Mouse (Mus musculus) olfactory bulb, adult 2 months (tissue): ENCODE measurements around the gene Tbc1d9b. TPM values are rescaled to one million over a fixed set of nuclear protein-coding genes. Genes with fewer than 3 reads are reported as not detected.
"Not testable (repeated sequence)": the region's sequence is repeated elsewhere in the genome, so short reads cannot be mapped to it uniquely, and the experiment has no call there.

Experiments used
- H3K27ac ChIP-seq: fragments of 200-500 bp; 2 replicates; pipeline ENCODE4 v1.5.1; 2012; ENCODE audit warnings: low read depth, low read length; ENCODE audit not compliant: insufficient read depth
- H3K4me1 ChIP-seq: fragments of 200-500 bp; 2 replicates; pipeline ENCODE4 v1.6.1; 2012; ENCODE audit warnings: low read length; ENCODE audit not compliant: control insufficient read depth, insufficient read depth
- H3K4me3 ChIP-seq: fragments of 200-500 bp; 2 replicates; pipeline ENCODE4 v1.5.1; 2012; ENCODE audit warnings: mild to moderate bottlenecking, low read depth, low read length, moderate library complexity; ENCODE audit not compliant: insufficient read depth
- CTCF ChIP-seq: fragments of 200-500 bp; IDR thresholded peaks from 2 replicates; pipeline ENCODE4 v1.5.1; 2012; ENCODE audit warnings: low read depth, mild to moderate bottlenecking, low read length, moderate library complexity; ENCODE audit not compliant: insufficient read depth
- POLR2A ChIP-seq: fragments of 200-500 bp; IDR thresholded peaks from 2 replicates; pipeline ENCODE4 v1.6.1; 2012; ENCODE audit warnings: mild to moderate bottlenecking, low read depth, low read length, moderate library complexity; ENCODE audit not compliant: insufficient read depth
- WGBS: fragments of 180-500 bp; shearing (Covaris S2); methylation state at CpG from one replicate; pipeline ENCODE4 v1.1.7; 2018; 5-methylcytosine and 5-hydroxymethylcytosine counted together
- polyA plus RNA-seq: library from polyadenylated mRNA; stranded (reverse); fragments of >200 nt; gene quantifications from 2 replicates; pipeline ENCODE4 v1.2.4, GENCODE M21; 2012; ENCODE audit warnings: low replicate concordance; ENCODE audit not compliant: missing spikeins, insufficient read depth, insufficient read length

Tbc1d9b gene
- polyA plus RNA-seq, 1 experiment: not detected

DNA sequence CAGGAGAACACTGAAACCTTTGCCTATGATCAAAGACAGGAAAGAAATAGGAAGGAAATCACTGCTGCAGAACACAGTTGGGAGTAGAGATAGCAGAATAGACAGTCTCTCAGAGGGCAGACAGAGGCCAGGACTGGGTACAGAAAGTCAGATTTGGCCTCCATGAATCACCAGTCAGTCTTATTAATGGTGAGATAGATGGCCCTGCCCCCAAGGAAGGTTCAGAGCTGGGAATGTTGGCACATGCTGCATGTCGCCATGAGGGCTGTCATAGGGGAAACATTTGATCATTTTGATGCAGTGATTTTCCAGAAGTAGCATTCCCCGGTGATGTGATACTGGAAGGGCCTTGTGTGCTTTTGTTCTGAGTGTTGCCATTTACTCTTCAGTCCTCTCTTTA is 31.5 kb upstream of the Tbc1d9b start:
- TF ChIP-seq CTCF (no peak), POLR2A (no peak)
- H3K27ac ChIP-seq: no peak overlapping the region
- H3K4me3 ChIP-seq: no peak overlapping the region
- WGBS: 77% methylated on average over 2 of the region's 2 CpGs
- 0 out of 2 replicates have a peak, but pooled peaks cover 3% of the 10 kb centered on the region for H3K4me1 ChIP-seq

DNA sequence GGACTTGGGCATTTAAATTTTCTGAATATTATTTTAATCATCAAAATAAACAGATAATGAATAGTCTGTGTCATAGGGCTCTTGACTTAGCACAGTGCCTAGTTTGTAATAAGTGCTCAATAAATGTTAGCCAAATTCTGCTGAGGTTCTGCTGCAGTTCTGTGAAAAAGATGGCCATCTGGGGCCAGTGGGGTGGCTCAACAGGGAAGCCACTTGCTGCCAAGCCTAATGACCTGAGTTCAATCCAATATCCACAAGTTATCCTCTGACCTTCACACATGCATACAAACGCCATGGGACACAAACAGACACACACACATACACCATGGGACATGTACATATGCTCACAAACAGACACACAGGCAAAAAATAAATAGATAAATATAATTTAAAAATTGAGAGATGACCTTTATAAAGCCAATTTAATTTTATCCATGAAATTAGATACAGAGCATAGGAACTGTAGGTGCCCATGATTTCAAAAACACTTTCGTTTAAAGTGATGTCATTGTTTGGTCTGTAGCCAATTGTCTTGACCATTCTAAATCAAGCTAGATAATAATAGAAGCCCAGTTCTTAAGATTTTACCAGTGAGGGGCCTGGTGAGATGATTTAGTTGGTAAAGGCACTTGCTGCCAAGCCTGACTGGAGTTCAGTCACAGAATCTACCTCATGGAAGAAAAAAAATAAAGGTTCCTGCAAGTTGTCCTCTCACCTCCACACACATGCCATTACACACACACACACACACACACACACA is 30.5 kb upstream of the Tbc1d9b start:
- no peak for TF ChIP-seq CTCF
- TF ChIP-seq POLR2A: no peak

DNA sequence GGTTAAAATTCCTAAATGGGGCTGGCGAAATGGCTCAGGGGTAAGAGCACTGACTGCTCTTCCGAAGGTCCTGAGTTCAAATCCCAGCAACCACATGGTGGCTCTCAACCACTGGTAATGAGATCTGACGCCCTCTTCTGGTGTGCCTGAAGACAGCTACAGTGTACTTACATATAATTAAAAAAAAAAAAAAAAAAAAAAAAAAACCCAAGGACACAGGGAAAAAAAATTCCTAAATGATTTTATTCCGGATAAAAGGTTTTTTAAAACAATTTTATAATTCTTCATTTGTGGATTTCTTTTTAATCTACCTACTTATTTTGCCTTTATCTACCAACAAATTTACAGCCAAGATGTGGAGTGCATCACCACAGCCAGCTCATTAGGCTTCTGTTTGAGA is 29.2 kb upstream of the Tbc1d9b start:
- not testable (repeated sequence) for H3K27ac ChIP-seq, H3K4me1 ChIP-seq, H3K4me3 ChIP-seq
- WGBS: 94% methylated on average over 4 of the region's 4 CpGs

More for the DNA sequence above, 30.5 kb upstream of the Tbc1d9b start:
- WGBS: 61% methylated on average over 2 of the region's 2 CpGs
- Histone ChIP-seq H3K27ac (no peak overlapping the region), H3K4me3 (no peak overlapping the region), H3K4me1 (0 out of 2 replicates have a peak, but pooled peaks cover 3% of the 10 kb centered on the region)

DNA sequence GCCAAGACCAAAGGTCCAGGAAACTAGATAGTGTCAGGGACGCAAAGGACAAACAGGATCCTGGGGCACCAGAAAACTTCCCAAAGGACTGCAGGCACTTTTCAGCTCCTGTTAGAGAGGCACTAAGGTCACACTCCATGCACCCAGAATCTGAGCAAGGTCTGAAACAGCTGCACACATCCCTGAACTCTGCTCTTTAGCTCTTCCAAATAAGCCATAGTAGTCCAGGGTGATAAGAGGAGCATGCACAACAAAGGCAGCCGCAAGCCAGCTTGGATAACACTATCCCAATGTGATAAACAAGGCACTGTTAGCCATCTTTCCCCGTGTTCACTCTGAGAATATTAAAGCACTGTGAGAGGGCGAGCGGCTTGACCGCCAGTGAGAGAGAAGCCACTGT is 27.2 kb upstream of the Tbc1d9b start:
- Histone ChIP-seq H3K4me1 (peaks cover 11% of the 10 kb centered on the region), H3K27ac (no peak overlapping the region), H3K4me3 (no peak overlapping the region)
- WGBS: 91% methylated on average over 6 of the region's 6 CpGs
- TF ChIP-seq POLR2A (no peak), CTCF (no peak)

DNA sequence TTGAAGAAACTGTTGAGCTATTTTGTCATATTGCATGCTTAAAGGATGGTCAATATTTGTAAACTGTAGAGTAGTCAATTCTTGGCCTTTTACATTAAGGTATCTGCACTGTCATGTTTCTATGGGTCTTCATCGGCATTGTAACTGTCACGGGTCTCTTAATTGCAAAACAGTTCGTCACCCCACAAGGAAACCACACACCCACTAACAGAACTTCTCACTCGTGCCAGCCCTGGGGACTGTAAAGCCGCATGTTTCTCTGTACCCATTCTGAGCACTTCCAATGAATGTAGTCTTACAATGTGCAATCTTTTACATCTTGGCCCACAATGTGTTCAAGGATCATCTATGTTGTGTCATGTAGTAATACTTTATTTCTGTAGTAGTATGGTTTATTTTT is 26.0 kb upstream of the Tbc1d9b start:
- Histone ChIP-seq H3K4me3 (no peak overlapping the region), H3K27ac (no peak overlapping the region), H3K4me1 (peaks cover 11% of the 10 kb centered on the region)
- 76% methylated on average over 5 of the region's 5 CpGs for WGBS
- TF ChIP-seq CTCF (no peak), POLR2A (no peak)

DNA sequence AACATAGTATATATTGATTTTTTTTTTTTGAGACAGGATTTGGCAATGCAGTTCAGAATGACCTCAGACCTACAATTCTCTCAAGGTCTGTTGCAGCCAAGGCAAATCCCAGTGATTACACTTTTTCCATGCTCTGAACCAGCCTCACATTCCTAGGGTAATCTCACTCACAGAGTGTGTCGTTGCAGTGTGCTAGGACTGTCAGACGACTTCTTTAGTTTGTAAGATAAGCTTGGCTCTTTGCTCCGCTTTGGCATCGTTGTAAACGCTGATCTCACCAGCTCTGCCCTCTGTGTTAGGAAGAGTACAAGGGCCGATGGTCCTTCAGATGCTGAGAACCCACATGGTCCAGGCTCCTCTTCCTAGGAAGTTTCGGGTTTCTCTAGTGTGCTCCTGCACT is 25.2 kb upstream of the Tbc1d9b start:
- Histone ChIP-seq H3K4me1 (peaks cover 11% of the 10 kb centered on the region), H3K4me3 (no peak overlapping the region), H3K27ac (no peak overlapping the region)
- TF ChIP-seq POLR2A: no peak
- no peak for TF ChIP-seq CTCF
- 57% methylated on average over 7 of the region's 7 CpGs for WGBS

DNA sequence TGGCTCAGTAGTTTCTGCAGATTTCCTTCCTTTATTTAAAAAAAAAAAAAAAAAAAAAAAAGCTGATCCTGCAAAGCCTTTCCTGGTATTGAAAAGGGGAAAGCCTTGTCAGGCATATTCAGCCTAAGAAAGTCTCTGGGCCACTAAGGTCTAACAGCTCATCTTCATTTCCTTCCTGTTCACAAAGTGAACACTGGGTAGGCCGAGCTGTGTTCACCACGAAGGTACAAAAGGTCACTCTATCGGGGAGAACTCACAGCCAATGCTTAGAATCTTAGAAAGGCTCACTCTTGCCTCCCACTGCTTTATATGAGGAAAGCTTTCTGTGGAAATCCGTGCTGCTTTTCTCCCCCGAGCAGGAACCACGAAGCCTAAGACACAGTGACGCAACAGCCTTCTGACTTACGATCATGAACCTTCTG is 22.4 kb upstream of the Tbc1d9b start:
- WGBS: 54% methylated on average over 8 of the region's 8 CpGs
- no peak overlapping the region; the same call in 1 of the 2 replicates for H3K27ac ChIP-seq

DNA sequence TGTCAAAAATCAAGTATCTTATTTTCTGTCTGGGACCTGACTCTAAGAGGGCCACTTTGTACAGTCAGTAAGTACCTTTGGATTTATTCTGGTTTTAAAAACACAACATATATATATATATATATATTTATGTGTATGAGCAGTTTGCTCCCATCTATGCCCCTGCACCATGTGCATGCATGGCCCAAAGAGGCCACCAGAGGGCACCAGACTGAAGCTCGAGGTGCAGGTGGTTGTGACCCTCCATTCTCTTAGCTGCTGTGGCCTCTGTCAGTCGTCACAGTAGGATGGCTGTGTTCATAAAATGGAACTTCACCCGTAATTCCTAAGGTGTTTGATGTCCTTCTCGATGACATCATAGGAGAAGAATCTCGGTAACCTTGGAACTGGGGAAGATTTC is 16.9 kb upstream of the Tbc1d9b start:
- no peak overlapping the region for H3K27ac ChIP-seq
- H3K4me3 ChIP-seq: no peak overlapping the region
- WGBS: 20% methylated on average over 5 of the region's 5 CpGs
- H3K4me1 ChIP-seq: peaks cover 5% of the 10 kb centered on the region
- TF ChIP-seq POLR2A: no peak
- 0 out of 2 replicates have a peak, but pooled peaks have one; percentile 42 for TF ChIP-seq CTCF

More for the DNA sequence above, 22.4 kb upstream of the Tbc1d9b start:
- Histone ChIP-seq H3K4me3 (no peak overlapping the region), H3K4me1 (peaks cover 9% of the 10 kb centered on the region)
- TF ChIP-seq CTCF (no peak), POLR2A (no peak)

DNA sequence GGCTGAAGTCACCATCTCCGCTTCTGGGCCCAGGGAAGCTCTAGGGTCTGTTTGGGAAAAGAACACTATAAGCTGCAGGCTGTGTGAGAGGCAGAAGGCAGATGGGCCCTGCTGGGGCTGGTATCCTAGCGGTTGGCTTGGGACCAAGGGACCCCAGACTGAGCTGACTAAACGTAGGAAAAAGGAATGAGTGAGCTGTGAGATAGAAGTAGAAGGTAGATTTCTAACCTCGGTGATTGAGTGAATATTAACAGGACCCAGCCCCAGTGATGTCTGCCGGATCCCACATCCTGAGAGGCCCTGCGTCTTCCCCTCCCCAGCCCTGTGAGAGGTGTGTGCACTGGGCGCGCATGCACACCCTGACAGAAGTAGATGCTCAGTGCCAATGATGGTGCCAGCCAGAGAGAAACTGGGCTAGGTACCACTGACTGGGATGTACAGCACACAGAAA is 8.5 kb upstream of the Tbc1d9b start:
- WGBS: 88% methylated on average over 8 of the region's 8 CpGs
- no peak overlapping the region for H3K27ac ChIP-seq
- H3K4me1 ChIP-seq: peaks cover 6% of the 10 kb centered on the region
- TF ChIP-seq POLR2A: no peak
- no peak for TF ChIP-seq CTCF
- H3K4me3 ChIP-seq: no peak overlapping the region

DNA sequence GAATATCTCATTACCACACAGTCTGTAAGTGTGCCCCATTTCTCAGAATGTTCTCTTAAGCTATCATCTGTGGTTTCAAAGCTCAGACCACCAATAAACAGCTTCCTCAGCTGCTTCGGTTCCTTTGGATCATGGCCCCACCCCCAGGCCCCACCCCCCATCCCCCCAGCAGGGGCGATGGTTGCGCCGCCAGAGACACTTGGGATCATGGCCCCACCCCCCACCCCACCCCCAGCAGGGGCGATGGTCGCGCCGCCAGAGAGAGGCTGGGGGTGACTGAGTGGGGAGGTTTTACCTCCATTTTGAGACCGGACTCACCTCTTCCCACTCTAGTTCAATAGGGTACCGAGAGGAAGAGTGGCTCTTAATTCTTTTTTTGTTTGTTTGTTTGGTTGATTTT is 3.4 kb upstream of the Tbc1d9b start:
- 6% methylated on average over 10 of the region's 10 CpGs for WGBS
- H3K4me3 ChIP-seq: no peak overlapping the region

More for the DNA sequence above, 3.4 kb upstream of the Tbc1d9b start:
- Histone ChIP-seq H3K27ac (no peak overlapping the region), H3K4me1 (peaks cover 11% of the 10 kb centered on the region)
- TF ChIP-seq CTCF: no peak
- TF ChIP-seq POLR2A: no peak
